Mouse (Mus musculus): ENCODE data around the gene Igf2bp1.

Gene Igf2bp1

DNA sequence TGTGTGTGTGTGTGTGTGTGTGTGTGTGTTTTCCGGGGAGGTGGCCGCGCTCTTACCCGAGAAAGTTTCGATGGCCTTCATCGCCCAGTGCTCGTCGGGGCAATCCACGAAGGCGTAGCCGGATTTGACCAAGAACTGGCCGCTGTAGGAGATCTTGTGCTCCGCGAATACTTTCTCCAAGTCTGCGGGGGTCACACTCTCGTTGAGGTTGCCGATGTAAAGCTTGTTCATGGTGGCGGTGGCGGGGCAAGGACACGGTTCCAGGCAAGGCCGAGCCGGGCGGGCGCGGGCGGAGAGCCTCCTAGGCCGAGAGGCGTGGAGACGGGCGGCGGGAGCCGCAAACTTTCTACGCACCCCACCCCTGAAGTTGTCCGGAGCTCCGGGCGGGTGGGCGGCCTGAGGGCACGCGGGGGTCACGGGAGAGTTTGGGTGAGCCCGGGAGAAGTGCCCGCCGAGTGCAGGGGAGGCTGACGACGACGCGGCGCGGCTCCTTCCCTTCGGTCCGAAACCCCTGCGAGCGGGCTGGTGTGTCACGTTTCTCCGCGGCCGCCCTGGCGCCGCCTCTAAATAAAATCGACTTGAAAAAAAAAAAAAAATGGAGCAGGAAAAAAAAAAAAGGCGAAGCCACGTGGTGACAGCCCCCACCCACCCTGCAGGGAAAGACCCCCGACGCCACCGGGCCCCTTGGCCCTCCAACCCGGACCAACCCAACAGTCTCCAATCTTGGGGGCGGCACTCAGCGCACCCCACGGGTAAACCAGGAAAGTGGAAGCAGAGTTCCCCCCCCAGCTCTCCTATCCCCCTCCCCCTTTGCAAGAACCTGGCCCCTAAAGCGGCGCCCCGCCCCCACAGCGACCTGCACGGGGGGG lies at the start of gene Igf2bp1:
Gene Igf2bp1, minus strand, starts transcription at position 538 of the 869 bp plus-strand sequence.
- peak; percentile 25 to 31 for DNase-seq (ENCODE audit: low spot score in 2 of 2)

GRCm38 (mm10) chr11:96050854-96051253 lies 45.1 kb upstream of the Igf2bp1 start:
- no peak for DNase-seq (ENCODE audit: low spot score in 2 of 2)

- no peak for DNase-seq (ENCODE audit: low spot score in 2 of 2)
Measured at GRCm38 (mm10) chr11:96049939-96050338, 44.2 kb upstream of the Igf2bp1 start.

DNA sequence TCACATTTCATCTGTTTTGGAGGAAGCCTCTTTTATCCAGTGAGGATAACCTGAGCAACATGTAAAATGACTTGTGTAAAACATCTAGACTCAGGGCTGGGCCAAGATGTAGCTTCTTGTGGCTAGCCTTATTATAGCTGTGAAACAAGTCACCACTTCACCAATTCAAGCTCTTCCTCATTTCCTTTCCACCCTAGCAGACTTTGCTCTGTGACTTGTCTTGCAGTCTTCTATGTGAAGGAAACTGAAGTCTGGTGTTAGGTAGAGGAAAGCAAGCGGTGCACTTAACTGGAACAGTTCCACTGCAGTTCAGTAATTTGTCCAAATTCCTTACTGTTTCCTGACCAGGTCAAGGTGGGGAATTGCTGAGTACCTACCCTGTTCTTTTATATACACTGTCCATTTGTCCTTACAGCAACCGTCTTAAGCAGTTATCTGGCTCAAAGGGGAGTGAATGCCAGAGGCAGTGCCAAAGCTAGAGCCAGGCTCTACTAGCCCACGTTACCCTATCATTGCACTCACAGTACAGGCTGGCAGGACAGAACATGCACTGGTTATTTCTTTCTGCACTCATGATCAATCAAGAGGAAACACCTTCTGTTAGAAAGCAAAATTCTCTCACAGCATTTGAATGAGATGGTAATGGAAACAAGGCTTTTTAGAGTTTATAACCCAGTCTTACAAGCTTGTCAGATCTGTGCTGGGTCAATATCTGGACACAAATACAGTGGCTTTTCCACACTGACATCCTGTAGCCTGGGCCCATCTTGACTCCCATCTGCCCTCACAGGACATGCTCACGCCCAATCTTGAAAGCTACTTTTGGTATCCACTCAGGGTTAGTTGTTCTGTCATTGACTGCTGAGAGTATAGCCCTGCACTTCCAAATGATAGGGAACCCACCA lies 42.0 kb upstream of the Igf2bp1 start:
- no peak for DNase-seq (ENCODE audit: low spot score in 2 of 2)

DNA sequence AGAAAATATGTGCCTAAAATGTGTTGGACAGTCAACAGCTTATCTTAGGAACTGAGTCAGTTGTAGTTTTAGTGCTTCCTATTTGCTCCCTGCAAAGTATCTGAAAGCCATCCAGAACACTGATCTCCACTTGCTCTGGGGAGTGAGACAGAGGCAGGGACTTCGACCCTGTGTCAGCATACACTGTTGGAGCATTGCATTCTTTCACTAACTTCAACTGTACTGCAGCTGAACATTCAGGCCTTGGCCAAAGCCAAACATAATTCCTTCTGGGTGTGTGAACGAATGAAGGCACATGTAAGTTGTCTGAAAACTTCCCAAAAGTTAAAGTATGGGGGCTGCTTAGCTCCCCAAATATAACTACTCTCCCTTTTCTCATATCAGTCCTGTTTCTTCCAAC lies 41.1 kb upstream of the Igf2bp1 start:
- DNase-seq (ENCODE audit: low spot score in 2 of 2): no peak

- no peak for DNase-seq (ENCODE audit: low spot score in 2 of 2)
Measured at GRCm38 (mm10) chr11:96046028-96046427, 40.3 kb upstream of the Igf2bp1 start.

DNA sequence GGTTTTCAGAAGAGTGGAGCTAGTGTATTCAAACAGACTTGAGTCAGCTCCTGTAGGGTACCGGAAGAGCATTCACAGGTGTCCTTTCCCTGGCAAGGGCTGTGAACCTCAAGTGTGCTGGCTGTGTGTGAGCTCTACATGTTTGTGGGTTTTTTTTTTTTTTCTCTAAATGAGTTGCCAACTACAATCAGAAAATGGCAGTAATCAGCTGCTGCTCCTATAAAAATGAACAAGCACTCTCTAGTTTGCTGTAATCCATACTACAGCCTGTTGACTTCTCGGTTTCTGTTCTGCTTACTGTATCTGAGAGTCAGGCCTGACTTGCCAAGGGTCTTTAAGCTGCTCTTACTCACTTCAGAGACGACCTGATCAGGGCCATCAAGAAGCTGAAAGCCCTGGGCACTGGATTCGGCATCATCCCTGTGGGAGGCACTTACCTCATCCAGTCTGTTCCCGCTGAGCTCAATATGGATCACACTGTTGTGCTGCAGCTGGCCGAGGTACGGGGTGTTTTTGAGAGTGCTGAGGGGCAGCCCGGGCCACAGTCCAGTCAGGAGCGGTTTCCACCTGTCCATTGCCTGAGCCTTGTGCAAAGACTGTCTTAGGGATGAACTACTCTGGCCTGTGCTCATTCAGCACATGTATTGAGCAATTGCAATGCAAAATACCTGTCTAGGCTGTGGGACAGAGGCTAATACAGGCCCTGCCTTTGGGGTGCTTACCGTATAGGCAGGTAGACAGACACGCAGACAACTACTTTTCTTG lies 39.2 kb upstream of the Igf2bp1 start:
- no peak for DNase-seq (ENCODE audit: low spot score in 2 of 2)

- no peak for DNase-seq (ENCODE audit: low spot score in 2 of 2)
Measured at GRCm38 (mm10) chr11:96038560-96038959, 32.8 kb upstream of the Igf2bp1 start.

- DNase-seq (ENCODE audit: low spot score in 2 of 2): no peak
Measured at GRCm38 (mm10) chr11:96037499-96037898, 31.8 kb upstream of the Igf2bp1 start.

DNA sequence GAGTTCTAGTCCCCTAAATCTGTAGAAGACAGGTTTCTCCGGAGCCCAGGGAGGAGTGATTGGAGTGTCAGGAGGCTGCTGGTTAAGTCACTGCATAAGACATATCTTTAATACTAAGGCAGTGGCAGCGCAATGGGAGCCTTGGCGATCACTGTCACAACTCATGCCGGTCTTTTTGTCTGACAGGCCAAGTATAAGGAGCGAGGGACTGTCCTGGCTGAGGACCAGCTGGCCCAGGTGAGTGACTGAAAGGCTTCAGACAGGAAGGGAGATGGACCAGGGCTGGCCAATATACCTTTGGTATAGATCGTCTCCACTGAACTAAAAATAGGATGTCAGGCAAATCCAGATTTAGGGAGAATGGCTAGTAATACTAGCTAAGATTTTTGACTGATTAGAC lies 29.4 kb upstream of the Igf2bp1 start:
- no peak for DNase-seq (ENCODE audit: low spot score in 2 of 2)

DNA sequence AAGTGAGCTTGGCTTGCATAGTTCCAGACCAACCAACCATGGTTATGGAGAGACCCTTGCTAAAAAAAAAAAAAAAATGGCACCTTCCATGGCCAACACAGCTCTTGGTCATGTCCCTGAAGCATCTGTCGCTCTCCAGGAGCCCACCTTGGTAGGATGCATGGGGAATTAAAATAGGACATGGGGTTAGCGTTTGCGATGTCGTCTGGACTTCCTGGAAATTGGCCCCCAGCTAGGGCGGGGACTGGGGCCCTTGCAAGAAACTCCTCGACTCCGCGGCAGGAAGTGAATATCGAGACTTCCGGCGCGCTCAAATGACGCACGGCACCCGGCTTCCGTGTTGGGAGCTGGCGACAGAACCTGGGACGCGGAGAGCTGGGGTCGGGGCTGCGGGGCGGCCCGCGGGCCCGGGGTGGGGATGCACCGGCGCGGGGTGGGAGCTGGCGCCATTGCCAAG lies 28.9 kb upstream of the Igf2bp1 start, which contains the start of gene Snf8:
Gene Snf8, plus strand, starts transcription at position 290 of the 457 bp plus-strand sequence.
- DNase-seq (ENCODE audit: low spot score in 2 of 2): peak; percentile 88 to 95

DNA sequence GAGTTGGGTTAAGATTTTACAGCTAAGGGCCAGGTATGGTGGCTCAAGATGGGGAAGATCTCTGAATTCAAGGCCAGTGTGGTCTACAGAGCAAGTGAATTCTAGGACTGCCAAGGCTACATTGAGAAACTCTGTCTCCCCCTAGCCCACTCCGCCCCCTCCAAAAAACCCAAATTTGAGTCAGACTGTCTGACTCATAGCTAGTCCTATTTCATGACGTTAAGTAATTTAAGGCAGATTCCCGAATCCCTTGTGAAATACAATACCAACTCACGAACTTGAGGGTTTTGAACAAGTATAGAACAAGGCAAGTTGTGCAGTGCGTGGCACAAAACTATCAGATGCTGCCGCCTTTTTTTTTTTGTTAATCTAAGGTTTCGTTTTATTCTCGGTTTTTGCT lies 28.4 kb upstream of the Igf2bp1 start:
- no peak for DNase-seq (ENCODE audit: low spot score in 2 of 2)

GRCm38 (mm10) chr11:96033264-96033663 lies 27.5 kb upstream of the Igf2bp1 start:
- DNase-seq (ENCODE audit: low spot score in 2 of 2): peak in 1 of 2 experiments; percentile 24

DNA sequence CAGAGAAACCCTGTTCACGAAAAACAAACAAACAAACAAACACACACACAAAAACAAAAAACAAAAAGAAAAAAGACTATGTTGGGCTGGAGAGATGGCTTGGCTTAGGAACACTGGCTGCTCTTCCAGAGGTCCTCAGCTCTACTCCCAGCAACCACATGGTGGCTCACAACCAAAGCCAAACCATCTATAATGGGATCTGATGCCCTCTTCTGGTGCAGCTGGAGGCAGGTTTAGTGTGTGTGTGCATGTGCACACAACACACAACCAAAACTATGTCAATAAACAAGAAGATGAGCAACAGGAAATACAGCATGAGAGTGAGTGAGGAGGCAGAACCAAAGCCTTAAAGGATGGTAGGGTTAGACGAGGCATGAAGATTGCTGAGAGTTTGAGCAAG lies 26.0 kb upstream of the Igf2bp1 start:
- DNase-seq (ENCODE audit: low spot score in 2 of 2): no peak

GRCm38 (mm10) chr11:96030571-96030970 lies 24.8 kb upstream of the Igf2bp1 start:
- no peak for DNase-seq (ENCODE audit: low spot score in 2 of 2)

GRCm38 (mm10) chr11:96028130-96028529 lies 22.4 kb upstream of the Igf2bp1 start:
- no peak for DNase-seq (ENCODE audit: low spot score in 2 of 2)

GRCm38 (mm10) chr11:96020622-96021021 lies 14.9 kb upstream of the Igf2bp1 start:
- no peak for DNase-seq (ENCODE audit: low spot score in 2 of 2)

GRCm38 (mm10) chr11:96017941-96018351 lies 12.2 kb upstream of the Igf2bp1 start:
- no peak for DNase-seq (ENCODE audit: low spot score in 2 of 2)

- no peak for DNase-seq (ENCODE audit: low spot score in 2 of 2)
Measured at GRCm38 (mm10) chr11:96015421-96015820, 9.7 kb upstream of the Igf2bp1 start.

DNA sequence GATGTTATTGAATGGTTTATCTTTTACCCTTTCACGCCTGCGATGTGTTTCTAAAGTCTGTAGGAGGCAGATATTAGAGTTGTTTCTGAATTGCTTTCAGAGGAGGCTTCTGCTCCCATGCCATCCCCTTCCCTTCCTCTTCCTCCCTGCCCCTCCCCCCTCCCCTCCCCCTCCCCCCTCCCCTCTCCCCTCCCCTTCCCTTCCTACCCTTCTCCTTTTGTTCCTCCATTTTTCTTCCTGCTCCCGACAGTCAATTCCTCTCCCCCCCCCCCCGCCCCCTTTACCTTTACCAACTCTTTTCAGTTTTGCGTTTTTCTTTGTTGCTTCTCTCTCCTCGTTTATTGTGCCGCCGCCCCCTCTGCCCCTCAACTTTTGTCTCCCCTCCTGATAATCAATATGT lies 6.2 kb upstream of the Igf2bp1 start:
- DNase-seq (ENCODE audit: low spot score in 2 of 2): no peak

DNA sequence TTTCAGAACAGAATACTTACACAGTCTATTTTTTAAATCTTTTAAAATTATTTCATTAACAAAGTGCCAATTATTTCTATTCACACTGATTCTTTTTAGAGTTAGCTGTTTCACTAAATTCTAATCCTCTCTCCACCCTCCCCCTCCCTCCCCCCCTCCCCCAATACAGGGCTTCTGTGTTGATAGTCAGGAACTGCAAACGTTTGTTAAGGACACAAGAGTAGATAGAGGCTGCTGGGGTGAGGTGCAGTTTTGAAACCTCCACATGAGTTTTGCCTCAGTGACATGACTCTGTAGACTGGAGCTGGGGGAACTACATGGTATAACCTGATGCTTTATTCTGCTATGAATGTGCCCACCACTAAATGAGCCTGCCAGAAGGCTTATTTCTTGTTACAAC lies 3.1 kb upstream of the Igf2bp1 start:
- DNase-seq (ENCODE audit: low spot score in 2 of 2): no peak

Measured in spleen, postnatal 10 days (tissue).